ENCODE assay signal across 15 mouse cellular contexts in the genomic region with DNA sequence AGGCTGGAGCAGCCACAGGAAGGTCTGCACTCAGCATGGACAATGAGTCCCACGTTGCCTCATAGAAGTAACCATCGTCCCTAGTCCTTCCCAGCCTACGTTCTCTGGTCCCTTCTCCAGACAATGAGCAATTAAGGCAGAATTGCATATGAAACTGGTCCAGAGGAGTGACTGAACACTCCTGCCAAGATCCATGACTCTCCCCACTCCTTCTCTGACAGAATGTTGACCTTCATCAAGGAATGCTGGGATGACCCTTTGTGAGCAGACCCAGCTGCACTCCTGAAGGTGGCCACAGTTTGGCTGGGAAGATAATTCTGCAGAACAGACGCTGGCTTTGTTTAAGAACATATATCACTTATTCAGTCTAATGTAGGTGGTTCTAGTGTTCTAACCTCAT. TPM values are rescaled to one million over a fixed set of nuclear protein-coding genes. Genes with fewer than 3 reads are reported as not detected.
"Had no signal": no experiment of that assay in that cellular context is flagged by ENCODE, and none has a peak within 500 bp of the region (broad histone marks: within the 10 kb centered on the region; RNA-seq: fewer than 3 reads in every experiment).

No protein-coding gene starts in this region.

- DNase-seq: kidney, adult 9 months; kidney, postnatal 10 days; left cerebral cortex, postnatal 4 days; lung, adult 18-20 months; midbrain, embryonic 14.5 days; thymus, postnatal 36 days had no signal

- H3K9ac ChIP-seq: limb, embryonic 13.5 days; liver, embryonic 14.5 days; neural tube, embryonic 12.5 days had no signal

- H3K36me3 ChIP-seq: limb, embryonic 13.5 days; neural tube, embryonic 12.5 days had no signal

- H3K27me3 ChIP-seq: limb, embryonic 13.5 days; neural tube, embryonic 12.5 days had no signal

- H3K4me3 ChIP-seq: layer of hippocampus, adult 2 months; limb, embryonic 13.5 days; neural tube, embryonic 12.5 days had no signal

- H3K4me2 ChIP-seq: limb, embryonic 13.5 days; neural tube, embryonic 12.5 days had no signal

- H3K4me1 ChIP-seq: limb, embryonic 13.5 days; neural tube, embryonic 12.5 days had no signal

- H3K27ac ChIP-seq: layer of hippocampus, adult 2 months; limb, embryonic 13.5 days; liver, embryonic 14.5 days; neural tube, embryonic 12.5 days had no signal

- H3K9me3 ChIP-seq: limb, embryonic 13.5 days; neural tube, embryonic 12.5 days had no signal

RNA-seq across cellular contexts. Expression of a gene that starts 11.7 kb away (rescaled TPM):
- total RNA-seq: liver, adult 2 months; monocyte, adult 5-6 weeks; neutrophil, adult 5-6 weeks had no signal
- polyA plus RNA-seq: limb, embryonic 13.5 days; liver, adult 2 months; liver, embryonic 14.5 days; stomach, embryonic 14.5 days; thymus, postnatal 0 days had no signal
